Mouse (Mus musculus) megakaryocyte, embryonic 14.5 days (primary cell): ENCODE data around the gene Spp2.

Experiments used
- FLI1 ChIP-seq: IDR thresholded peaks from 2 replicates; pipeline ENCODE4 v1.6.1; 2012; ENCODE audit warnings: low read length, inconsistent platforms, mixed read lengths
- GATA1 ChIP-seq: IDR thresholded peaks from 3 replicates; pipeline ENCODE4 v1.6.1; 2012; ENCODE audit warnings: mixed read lengths, low read length, inconsistent platforms, borderline replicate concordance

GRCm38 (mm10) chr1:88445400-88445799, 38.6 kb downstream of the Spp2 start:
- TF ChIP-seq GATA1 (no peak), FLI1 (no peak)
